Mouse (Mus musculus) heart, embryonic 14.5 days (tissue): ENCODE measurements around the gene Pank3. TPM values are rescaled to one million over a fixed set of nuclear protein-coding genes. Genes with fewer than 3 reads are reported as not detected.

Experiments
- ATAC-seq: fragments of 200-750 bp; cut with Nextera tagmentation; 2 replicates; pipeline ENCODE4 v1.8.0; 2017; ENCODE audit warnings: low read depth, moderate TSS enrichment; ENCODE audit not compliant: insufficient number of reproducible peaks, insufficient read depth, low FRiP score
- H3K27ac ChIP-seq, 2 experiments: fragments of 200-500 bp in 1 of 2; fragments of 300-500 bp in 1 of 2; sonication (generic) in 1 of 2; replicated peaks in 1 of 2; 2 replicates each; pipeline ENCODE4 v1.5.1; 2012 to 2014; ENCODE audit warnings: low read depth in 2 of 2, low read length in 2 of 2, control low read depth in 1 of 2, mild to moderate bottlenecking in 1 of 2, mixed read lengths in 1 of 2; ENCODE audit not compliant: control insufficient read depth in 1 of 2, insufficient read depth in 1 of 2
- H3K27me3 ChIP-seq: fragments of 300-500 bp; sonication (generic); 2 replicates; pipeline ENCODE4 v1.6.1; 2014; ENCODE audit warnings: mild to moderate bottlenecking, low read length, control low read depth; ENCODE audit not compliant: control insufficient read depth, insufficient read depth
- H3K36me3 ChIP-seq: fragments of 300-500 bp; sonication (generic); 2 replicates; pipeline ENCODE4 v1.6.1; 2014; ENCODE audit warnings: mild to moderate bottlenecking, control low read depth, low read length, mixed read lengths; ENCODE audit not compliant: control insufficient read depth, insufficient read depth
- H3K4me1 ChIP-seq, 2 experiments: fragments of 200-500 bp in 1 of 2; fragments of 300-500 bp in 1 of 2; sonication (generic) in 1 of 2; 2 replicates each; pipeline ENCODE4 v1.6.1; 2012 to 2014; ENCODE audit warnings: low read length in 2 of 2, control low read depth in 1 of 2, mixed read lengths in 1 of 2; ENCODE audit not compliant: control insufficient read depth in 2 of 2, insufficient read depth in 2 of 2
- H3K4me2 ChIP-seq: fragments of 300-500 bp; sonication (generic); 2 replicates; pipeline ENCODE4 v1.6.1; 2014; ENCODE audit warnings: mild to moderate bottlenecking, low read length
- H3K4me3 ChIP-seq, 2 experiments: fragments of 200-500 bp in 1 of 2; fragments of 300-500 bp in 1 of 2; sonication (generic) in 1 of 2; 2 replicates each; pipeline ENCODE4 v1.5.1; 2012 to 2014; ENCODE audit warnings: low read length in 2 of 2, mild to moderate bottlenecking in 2 of 2, control low read depth in 1 of 2, low read depth in 1 of 2, moderate library complexity in 1 of 2; ENCODE audit not compliant: control insufficient read depth in 1 of 2, insufficient read depth in 1 of 2
- H3K9ac ChIP-seq: fragments of 300-500 bp; sonication (generic); 2 replicates; pipeline ENCODE4 v1.6.1; 2014; ENCODE audit warnings: mild to moderate bottlenecking, low read length
- H3K9me3 ChIP-seq: fragments of 300-500 bp; sonication (generic); 2 replicates; pipeline ENCODE4 v1.6.1; 2016; ENCODE audit warnings: low read length, control low read depth; ENCODE audit not compliant: control insufficient read depth
- WGBS: fragments of 180-500 bp; shearing (Covaris S2); extraction: QIAGEN DNeasy Blood & Tissue Kit; methylation state at CpG from one replicate; pipeline ENCODE4 v1.1.7; 2014; 5-methylcytosine and 5-hydroxymethylcytosine counted together
- polyA plus RNA-seq: library from polyadenylated mRNA; unstranded; fragments of >200 nt; fragmentation: Nextera tagmentation; extraction: Ambion mirVana; gene quantifications from 2 replicates; pipeline ENCODE4 v1.2.1, GENCODE M21; 2014

Pank3 gene
- polyA plus RNA-seq, 1 experiment from 2014 or later, result 14.3 TPM

GRCm38 (mm10) chr11:35797751-35798494, 28.6 kb downstream of the Pank3 start:
- Histone ChIP-seq H3K4me1 (peaks cover 2 to 6% of the 10 kb centered on the region in 2 experiments; a peak in 3 of 4 replicates), H3K27me3 (peaks cover 45% of the 10 kb centered on the region), H3K9me3 (no peaks in the 10 kb centered on the region), H3K9ac (no peak overlapping the region), H3K4me2 (peak overlapping the region; percentile 58), H3K4me3 (peak overlapping the region; percentile 10 to 33; a peak in 2 of 4 replicates), H3K27ac (no peak overlapping the region), H3K36me3 (no peaks in the 10 kb centered on the region)
- WGBS, result 6% methylated on average over 86 of the region's 86 CpGs
- no peak for ATAC-seq

- Histone ChIP-seq H3K36me3 (no peaks in the 10 kb centered on the region), H3K9me3 (no peaks in the 10 kb centered on the region), H3K4me3 (peak overlapping the region; percentile 0 to 33; a peak in 2 of 4 replicates), H3K9ac (no peak overlapping the region), H3K27ac (no peak overlapping the region), H3K4me2 (peak overlapping the region; percentile 58), H3K27me3 (peaks cover 45% of the 10 kb centered on the region), H3K4me1 (peaks cover 2 to 6% of the 10 kb centered on the region in 2 experiments; a peak in 3 of 4 replicates)
- 3% methylated on average over 23 of the region's 23 CpGs for WGBS
- ATAC-seq, result no peak
Observed at GRCm38 (mm10) chr11:35798495-35798820, 29.2 kb downstream of the Pank3 start.

- Histone ChIP-seq H3K9me3 (no peaks in the 10 kb centered on the region), H3K9ac (no peak within 1 kb of the TSS), H3K4me2 (peak within 1 kb of the TSS; percentile 58), H3K27ac (no peak within 1 kb of the TSS), H3K27me3 (peaks cover 45% of the 10 kb centered on the region), H3K36me3 (no peaks in the 10 kb centered on the region), H3K4me1 (peaks cover 2 to 6% of the 10 kb centered on the region in 2 experiments; a peak in 3 of 4 replicates), H3K4me3 (peak within 1 kb of the TSS; percentile 10 to 33; a peak in 2 of 4 replicates)
- ATAC-seq, result no peak
- WGBS, result 14% methylated on average over 11 of the region's 11 CpGs
Observed at GRCm38 (mm10) chr11:35798874-35799273, 29.6 kb downstream of the Pank3 start, which contains the start of gene Fbll1. TSS of gene Fbll1 (minus strand) at chr11:35798884.

DNA sequence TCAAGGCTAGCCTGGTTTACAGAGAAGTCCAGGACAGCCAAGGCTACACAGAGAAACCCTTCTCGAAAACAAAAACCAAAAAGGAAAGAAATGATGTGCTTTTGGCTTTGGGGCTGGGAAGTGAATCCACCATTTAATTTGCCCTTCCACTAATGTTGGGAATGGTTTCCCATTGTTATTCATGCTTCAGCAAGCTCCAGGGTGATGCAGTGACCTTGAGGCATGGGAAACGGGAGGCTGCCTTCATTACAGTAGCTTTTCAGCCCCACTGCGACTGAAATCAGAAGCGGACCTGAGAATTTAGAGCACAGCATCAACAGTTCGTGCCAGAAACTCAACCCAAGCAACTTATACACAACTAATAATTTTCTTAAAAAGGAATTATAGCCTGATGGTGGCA, 32.0 kb downstream of the Pank3 start:
- no peak overlapping the region for H3K9ac ChIP-seq
- H3K27ac ChIP-seq, result no peak overlapping the region
- no peaks in the 10 kb centered on the region for H3K36me3 ChIP-seq
- no peak for ATAC-seq
- H3K9me3 ChIP-seq, result no peaks in the 10 kb centered on the region
- 71% methylated on average over 5 of the region's 5 CpGs for WGBS
- H3K4me1 ChIP-seq, result peaks cover 2 to 6% of the 10 kb centered on the region in 2 experiments; a peak in 3 of 4 replicates
- no peak overlapping the region for H3K4me2 ChIP-seq
- H3K4me3 ChIP-seq, result no peak overlapping the region
- H3K27me3 ChIP-seq, result peaks cover 38% of the 10 kb centered on the region

DNA sequence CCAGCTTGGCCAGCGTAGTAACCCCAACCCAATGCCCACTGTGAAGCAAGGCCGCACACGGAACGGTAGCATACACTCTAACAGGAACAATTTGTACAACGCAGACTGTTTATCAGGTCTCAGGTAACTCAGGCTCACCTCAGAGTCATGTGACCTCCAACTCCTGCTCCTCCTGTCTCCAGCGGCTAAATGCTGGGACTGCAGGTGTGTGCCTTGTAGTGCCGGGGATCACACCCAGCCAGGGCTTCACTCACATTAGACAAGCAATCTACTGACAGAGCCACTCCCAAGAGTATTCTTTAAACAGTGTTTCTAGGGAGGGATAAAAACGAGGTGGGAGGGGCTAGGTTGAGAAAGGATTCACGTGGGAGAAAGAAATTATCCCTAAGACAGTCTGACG, 42.2 kb downstream of the Pank3 start:
- H3K27me3 ChIP-seq, result no peaks in the 10 kb centered on the region

DNA sequence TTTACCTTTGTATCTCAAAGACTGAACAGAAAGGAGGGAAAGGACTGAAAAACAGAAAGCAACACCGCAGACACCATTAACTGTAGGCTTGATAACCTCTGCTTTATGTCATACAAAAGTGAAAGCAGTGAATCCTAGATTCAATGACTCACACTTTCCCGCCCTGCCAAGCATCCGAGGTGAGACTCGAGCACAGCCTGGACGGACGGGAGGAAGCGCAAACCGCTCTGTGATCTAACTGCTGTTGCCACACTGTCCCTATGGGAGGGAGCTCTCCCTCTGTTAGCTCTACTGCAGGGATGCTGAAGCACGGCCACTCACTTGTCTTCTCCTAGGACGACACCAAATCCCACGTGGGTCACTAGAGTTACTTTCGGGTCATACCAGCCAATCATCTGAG, 47.0 kb downstream of the Pank3 start:
- no peaks in the 10 kb centered on the region for H3K4me1 ChIP-seq
- no peaks in the 10 kb centered on the region for H3K9me3 ChIP-seq
- no peak overlapping the region for H3K4me2 ChIP-seq
- no peaks in the 10 kb centered on the region for H3K27me3 ChIP-seq
- peaks cover 98% of the 10 kb centered on the region for H3K36me3 ChIP-seq
- H3K27ac ChIP-seq, result no peak overlapping the region
- H3K4me3 ChIP-seq, result no peak overlapping the region
- WGBS, result 83% methylated on average over 12 of the region's 12 CpGs
- H3K9ac ChIP-seq, result no peak overlapping the region
- ATAC-seq, result no peak

More for the DNA sequence above, 42.2 kb downstream of the Pank3 start:
- no peak for ATAC-seq
- H3K27ac ChIP-seq, result no peak overlapping the region
- H3K36me3 ChIP-seq, result peaks cover 100% of the 10 kb centered on the region
- H3K9me3 ChIP-seq, result no peaks in the 10 kb centered on the region
- no peaks in the 10 kb centered on the region for H3K4me1 ChIP-seq
- H3K4me2 ChIP-seq, result no peak overlapping the region
- 85% methylated on average over 10 of the region's 10 CpGs for WGBS
- no peak overlapping the region for H3K4me3 ChIP-seq
- no peak overlapping the region for H3K9ac ChIP-seq

GRCm38 (mm10) chr11:35827714-35828113, 58.4 kb downstream of the Pank3 start:
- H3K4me1 ChIP-seq, result no peaks in the 10 kb centered on the region
- H3K27ac ChIP-seq, result no peak overlapping the region
- H3K4me3 ChIP-seq, result no peak overlapping the region
- no peak overlapping the region for H3K9ac ChIP-seq
- no peak for ATAC-seq
- peaks cover 88% of the 10 kb centered on the region for H3K36me3 ChIP-seq
- H3K4me2 ChIP-seq, result no peak overlapping the region
- H3K9me3 ChIP-seq, result no peaks in the 10 kb centered on the region
- 93% methylated on average over 6 of the region's 6 CpGs for WGBS
- no peaks in the 10 kb centered on the region for H3K27me3 ChIP-seq
